Mouse (Mus musculus) G1E-ER4 (cell line): ENCODE data around the gene Ndufa1. TPM values are rescaled to one million over a fixed set of nuclear protein-coding genes. Genes with fewer than 3 reads are reported as not detected.
"Not testable (repeated sequence)": the region's sequence is repeated elsewhere in the genome, so short reads cannot be mapped to it uniquely, and the experiment has no call there.

Experiments
- GATA1 ChIP-seq: IDR thresholded peaks from one replicate; pipeline ENCODE4 v1.8.0; 2012; ENCODE audit warnings: low read length, inconsistent platforms
- polyA plus RNA-seq: library from polyadenylated mRNA; stranded (reverse); fragments of >175 nt; gene quantifications from 2 replicates; pipeline ENCODE4 v1.2.3, GENCODE M21; 2012

Gene Ndufa1
- 188 and 247 TPM in 2 replicates for polyA plus RNA-seq

- TF ChIP-seq GATA1 = no peak
These were observed at the start of gene Ndufa1, which contains the start of gene Rnf113a1 for GRCm38 (mm10) chrX:37191105-37191743. TSS of gene Ndufa1 (minus strand) at chrX:37191163. TSS of gene Rnf113a1 (plus strand) at chrX:37191245.

DNA sequence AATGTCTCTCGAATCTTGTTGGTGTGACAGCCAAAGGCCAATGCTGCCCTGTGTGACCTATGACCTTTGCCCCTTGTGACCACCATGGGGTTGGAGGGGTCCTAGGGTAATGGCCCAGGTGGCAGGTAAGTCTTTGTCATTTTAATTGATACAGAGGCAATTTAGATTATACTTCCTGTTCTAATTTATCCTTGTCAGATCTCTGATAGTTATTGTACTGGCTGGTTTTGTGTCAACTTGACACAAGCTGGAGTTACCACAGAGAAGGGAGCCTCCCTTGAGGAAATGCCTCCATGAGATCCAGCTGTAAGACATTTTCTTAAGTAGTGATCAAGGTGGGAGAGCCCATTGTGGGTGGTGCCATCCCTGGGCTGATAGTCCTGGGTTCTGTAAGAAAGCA, 31.2 kb upstream of the Ndufa1 start, which contains the start of gene Rhox1:
Gene Rhox1, minus strand, starts transcription at position 101 of the 400 bp plus-strand sequence.
- not testable (repeated sequence) for TF ChIP-seq GATA1

DNA sequence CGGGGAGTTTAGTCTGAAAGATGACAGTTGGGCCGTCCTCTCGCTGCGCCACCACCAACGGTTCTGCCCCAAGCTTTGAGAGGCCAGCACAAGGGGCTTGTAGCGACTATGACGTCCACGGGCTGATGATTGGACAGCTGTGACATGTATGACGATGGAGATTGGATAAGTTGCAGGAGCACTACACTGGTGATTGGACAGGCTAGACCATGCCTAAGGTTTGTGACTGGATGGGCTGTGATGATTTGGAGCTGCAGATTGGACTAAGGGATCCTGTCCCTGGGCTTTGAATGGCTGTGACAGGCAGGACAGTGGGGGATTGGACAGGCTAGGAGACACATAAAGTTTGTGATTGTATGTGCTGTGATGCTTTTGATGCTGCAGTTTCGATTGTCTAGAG, 20.0 kb upstream of the Ndufa1 start, which contains the start of gene Gm9:
Gene Gm9, minus strand, starts transcription at position 101 of the 400 bp plus-strand sequence.
- TF ChIP-seq GATA1 = no peak

DNA sequence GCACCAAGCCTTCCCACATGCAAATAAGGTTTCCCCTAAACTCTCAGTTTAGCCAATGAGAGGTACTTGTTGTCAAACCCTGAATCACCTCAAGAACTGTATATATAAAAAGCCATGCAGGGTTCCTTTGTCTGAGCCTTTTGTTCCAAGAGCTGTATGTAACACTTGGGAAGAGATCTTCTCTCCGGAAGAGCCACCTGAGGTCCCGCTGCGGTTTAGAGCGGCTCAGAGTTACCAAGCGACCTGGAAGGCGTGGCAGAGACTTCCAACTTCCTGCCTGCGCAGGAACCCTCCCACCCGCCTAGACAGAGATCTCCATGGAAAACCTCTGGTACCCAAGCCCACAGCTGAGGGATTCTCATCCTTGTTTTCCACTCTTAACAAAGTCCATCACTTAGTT, 7.7 kb upstream of the Ndufa1 start:
- TF ChIP-seq GATA1 = no peak

- TF ChIP-seq GATA1 = no peak
These were observed 899 bp upstream of the Ndufa1 start for GRCm38 (mm10) chrX:37191744-37192379.

DNA sequence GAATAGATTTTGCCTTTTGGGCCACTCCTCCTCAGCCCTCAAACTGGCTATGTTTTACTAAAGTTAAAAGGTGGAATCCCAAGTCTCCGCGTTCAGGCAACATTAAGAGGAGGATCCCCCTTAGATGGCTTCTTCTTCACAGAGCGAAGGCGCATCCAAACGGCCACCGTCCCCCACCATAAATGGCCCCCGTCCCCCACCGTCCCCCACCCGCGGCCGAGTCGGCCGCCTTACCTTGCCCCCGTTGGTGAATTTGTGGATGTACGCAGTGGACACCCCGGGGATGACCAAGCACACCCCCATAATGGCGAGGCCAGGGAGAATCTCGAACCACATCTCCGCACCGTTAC, 233 bp downstream of the Ndufa1 start:
- TF ChIP-seq GATA1 = no peak

GRCm38 (mm10) chrX:37168742-37169141, 22.2 kb downstream of the Ndufa1 start, which contains the start of gene Akap14:
TSS of gene Akap14 (minus strand) at chrX:37168842.
- no peak for TF ChIP-seq GATA1

GRCm38 (mm10) chrX:37167085-37167484, 23.9 kb downstream of the Ndufa1 start:
- TF ChIP-seq GATA1 = no peak

DNA sequence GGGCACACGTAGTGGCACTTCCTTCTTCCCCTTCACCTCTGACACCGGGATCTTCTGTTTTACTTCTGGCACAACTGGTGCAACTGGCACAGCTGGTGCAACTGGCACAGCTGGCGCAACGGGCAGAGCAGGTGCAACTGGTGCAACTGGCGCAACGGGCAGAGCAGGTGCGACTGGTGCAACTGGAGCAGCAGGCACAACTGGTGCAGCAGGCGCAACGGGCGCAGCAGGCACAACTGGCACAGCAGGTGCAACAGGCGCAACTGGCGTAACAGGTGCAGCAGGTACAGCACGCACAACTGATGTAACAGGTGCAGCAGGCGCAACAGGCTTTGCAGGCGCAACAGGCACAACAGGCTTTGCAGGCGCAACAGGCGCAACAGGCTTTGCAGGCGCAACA, 27.8 kb downstream of the Ndufa1 start:
- TF ChIP-seq GATA1 = no peak

DNA sequence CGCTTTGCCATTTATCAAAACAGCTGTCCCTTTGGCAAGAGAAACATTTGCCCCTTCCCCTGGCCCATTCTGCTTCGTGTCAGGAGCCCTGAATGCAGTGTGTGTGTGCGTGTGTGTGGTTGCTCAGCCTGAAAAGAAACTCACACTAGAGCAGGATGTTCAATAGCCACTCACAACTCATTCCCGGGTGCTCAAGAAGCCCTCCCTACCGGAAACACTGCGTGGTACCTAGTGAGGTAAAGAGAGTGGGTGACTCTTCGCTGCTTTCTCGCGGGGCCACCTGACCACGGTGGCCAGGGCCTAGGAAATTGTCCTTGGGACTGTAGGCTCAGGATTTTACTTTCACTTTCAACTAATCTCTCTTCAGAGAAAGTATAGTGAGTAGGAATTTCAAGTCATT, 29.8 kb downstream of the Ndufa1 start:
- TF ChIP-seq GATA1 = no peak

- no peak for TF ChIP-seq GATA1
These were observed 33.1 kb downstream of the Ndufa1 start for GRCm38 (mm10) chrX:37157839-37158238.

DNA sequence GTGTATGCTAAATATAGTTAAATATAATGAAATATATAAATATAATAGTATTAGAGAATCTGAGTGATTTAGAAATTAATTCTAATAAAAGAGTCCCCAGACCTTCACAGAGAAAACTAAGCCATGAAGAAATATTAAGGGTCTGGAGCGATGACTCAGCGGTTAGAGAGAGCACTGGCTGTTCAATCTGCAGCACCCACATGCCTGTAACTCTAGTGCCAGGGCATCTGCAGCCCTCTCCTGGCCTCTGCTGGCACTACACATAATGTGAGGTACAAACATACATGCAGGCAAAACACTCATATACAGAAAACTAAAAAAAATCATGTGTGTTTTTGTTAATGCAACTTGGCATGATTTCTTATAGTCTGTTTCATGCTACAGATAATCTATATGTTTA, 46.0 kb downstream of the Ndufa1 start:
- no peak for TF ChIP-seq GATA1

DNA sequence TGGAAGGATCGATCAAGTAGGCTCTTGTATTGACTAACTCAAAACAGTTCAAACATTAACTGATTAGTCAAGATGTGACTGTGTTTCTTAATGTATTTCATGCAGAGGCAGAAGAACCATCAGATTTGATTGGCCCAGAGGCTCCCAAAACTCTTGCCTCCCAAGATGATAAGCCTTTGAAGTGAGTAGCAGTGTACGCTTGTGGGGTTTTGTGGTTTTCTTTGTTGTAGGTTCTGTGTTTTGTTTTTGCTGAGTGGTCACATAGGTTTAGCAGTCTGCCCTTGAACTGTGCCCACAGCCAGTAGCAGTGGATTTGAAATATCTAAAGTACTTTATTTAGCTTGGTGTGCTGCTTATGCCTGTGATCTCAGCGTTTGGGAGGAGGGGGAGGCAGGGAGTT, 49.2 kb downstream of the Ndufa1 start:
- no peak for TF ChIP-seq GATA1

Other genes starting within 250 kb of the Ndufa1 start
- 1.2 and 2.7 TPM in 2 replicates for gene Sept6, start 199.4 kb downstream of the Ndufa1 start, polyA plus RNA-seq
- not detected in 2 replicates for gene Sowahd, start 142.3 kb downstream of the Ndufa1 start, polyA plus RNA-seq
- gene Rpl39, start 105.8 kb downstream of the Ndufa1 start, polyA plus RNA-seq = 162 and 176 TPM in 2 replicates
- 3.6 and 6.3 TPM in 2 replicates for gene Upf3b, start 80.8 kb downstream of the Ndufa1 start, polyA plus RNA-seq
- 11.3 and 11.6 TPM in 2 replicates for gene Nkap, start 64.4 kb downstream of the Ndufa1 start, polyA plus RNA-seq
- gene Akap14, start 22.3 kb downstream of the Ndufa1 start, polyA plus RNA-seq = not detected in 2 replicates
- gene Rnf113a1, start 82 bp upstream of the Ndufa1 start, polyA plus RNA-seq = 10.8 and 11.2 TPM in 2 replicates
- gene Gm9, start 19.9 kb upstream of the Ndufa1 start, polyA plus RNA-seq = not detected in 2 replicates
- not detected in 2 replicates for gene Rhox1, start 31.1 kb upstream of the Ndufa1 start, polyA plus RNA-seq
- gene Rhox2a, start 53.8 kb upstream of the Ndufa1 start, polyA plus RNA-seq = not detected in 2 replicates
- gene Rhox3a, start 58.8 kb upstream of the Ndufa1 start, polyA plus RNA-seq = not detected in 2 replicates
- gene Rhox4a, start 74.2 kb upstream of the Ndufa1 start, polyA plus RNA-seq = not detected in 2 replicates
- not detected in 2 replicates for gene Rhox3a2, start 188.9 kb upstream of the Ndufa1 start, polyA plus RNA-seq
- gene Rhox4a2, start 199.7 kb upstream of the Ndufa1 start, polyA plus RNA-seq = not detected in 2 replicates
- not detected in 2 replicates for gene Rhox2b, start 220.9 kb upstream of the Ndufa1 start, polyA plus RNA-seq
- gene Rhox4b, start 241.3 kb upstream of the Ndufa1 start, polyA plus RNA-seq = not detected in 2 replicates